In the genomic region with DNA sequence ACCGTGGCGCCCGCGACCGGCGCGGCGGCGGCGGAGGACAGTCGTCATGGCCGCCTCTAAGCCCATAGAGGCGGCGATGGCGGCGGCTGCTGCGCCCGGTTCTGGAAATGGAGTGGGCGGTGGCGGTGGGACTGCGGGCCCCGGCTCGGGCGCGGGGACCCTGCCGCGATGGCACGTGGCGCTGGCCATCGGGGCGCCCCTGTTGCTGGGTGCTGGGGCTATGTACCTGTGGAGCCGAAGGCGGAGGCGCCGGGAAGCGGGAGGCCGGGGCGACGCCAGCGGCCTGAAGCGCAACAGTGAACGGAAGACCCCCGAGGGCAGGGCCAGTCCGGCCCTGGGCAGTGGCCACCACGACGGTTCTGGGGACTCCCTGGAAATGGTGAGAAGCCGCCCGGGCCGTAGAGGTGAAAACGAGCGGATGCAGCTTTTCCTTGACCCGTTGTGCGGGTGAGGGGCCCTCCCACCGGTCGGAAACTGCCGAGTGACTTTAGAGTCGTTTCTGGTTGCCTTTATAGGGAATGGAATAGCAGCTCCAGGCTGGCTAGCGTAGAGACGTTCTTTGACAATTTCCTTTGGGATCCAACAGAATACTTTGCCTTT, we compare ENCODE assay signal across 9 mouse cellular contexts. TPM values are rescaled to one million over a fixed set of nuclear protein-coding genes. Genes with fewer than 3 reads are reported as not detected.
DNase-seq lines count a peak whose midpoint lies in the region; ATAC-seq lines count a peak whose summit lies in the region.
"Had no signal": no experiment of that assay in that cellular context is flagged by ENCODE, and none has a peak within 500 bp of the region (broad histone marks: within the 10 kb centered on the region; RNA-seq: fewer than 3 reads in every experiment).

No protein-coding gene starts in this region.

- H3K27ac ChIP-seq in liver, embryonic 13.5 days = peak overlapping the region; percentile 74

- WGBS in liver, embryonic 13.5 days (ENCODE audit: insufficient replicate concordance) = under 1% methylated on average over 58 of the region's 59 CpGs

- H3K4me1 ChIP-seq in liver, embryonic 13.5 days (replicated peaks) = peaks cover 38% of the 10 kb centered on the region

- peaks cover 6% of the 10 kb centered on the region; the same call in 1 of the 2 replicates for H3K27me3 ChIP-seq in liver, embryonic 13.5 days

- H3K4me3 ChIP-seq in liver, embryonic 13.5 days (replicated peaks) = peak overlapping the region; percentile 96

- ATAC-seq in liver, embryonic 13.5 days (ENCODE audit: low read depth) = peak; percentile 24; the same call in 1 of the 2 replicates
- ATAC-seq in megakaryocyte-erythroid progenitor cell, adult 5-6 weeks (replicated peaks; ENCODE audit: low FRiP score, low TSS enrichment, poor library complexity, severe bottlenecking) = no peak

- peak; percentile 23 for DNase-seq in embryo, embryonic 10 days (ENCODE audit: low spot score)
- DNase-seq in embryo, embryonic 9.5 days (ENCODE audit: extremely low spot score) = no peak
- DNase-seq in ovary, postnatal 10 days (ENCODE audit: low spot score) = peak; percentile 4
- DNase-seq in ovary, postnatal 36 days (ENCODE audit: low spot score) = no peak
- peak; percentile 7 for DNase-seq in forelimb bud, embryonic 11.5 days (ENCODE audit: low read depth, low spot score)
- DNase-seq in liver, embryonic 13.5 days = peak; percentile 14
- no peak for DNase-seq in right cerebral cortex, postnatal 14 days

- H3K4me2 ChIP-seq in liver, embryonic 13.5 days = peak overlapping the region; percentile 81

- no peaks in the 10 kb centered on the region for H3K36me3 ChIP-seq in liver, embryonic 13.5 days

- H3K9ac ChIP-seq in liver, embryonic 13.5 days = peak overlapping the region; percentile 97

- no peaks in the 10 kb centered on the region for H3K9me3 ChIP-seq in liver, embryonic 13.5 days (replicated peaks)

RNA-seq across cellular contexts. Expression of a gene that starts 0.4 kb away (rescaled TPM):
- 30.7 and 34.3 TPM in 2 replicates for polyA plus RNA-seq in liver, embryonic 13.5 days (2015; fragmentation: Nextera tagmentation; extraction: Ambion mirVana)
- total RNA-seq in megakaryocyte-erythroid progenitor cell, adult 5-6 weeks (2014; fragmentation: Nextera tagmentation) = 68.5 and 81.7 TPM in 2 replicates
- total RNA-seq in megakaryocyte-erythroid progenitor cell, adult 5-6 weeks (2017) = 75.8 and 84.1 TPM in 2 replicates

RNA-seq across cellular contexts. Expression of a gene that starts 45.2 kb away (rescaled TPM):
- 39.5 and 42.0 TPM in 2 replicates for polyA plus RNA-seq in liver, embryonic 13.5 days (2015; fragmentation: Nextera tagmentation; extraction: Ambion mirVana)
- total RNA-seq in megakaryocyte-erythroid progenitor cell, adult 5-6 weeks (2014; fragmentation: Nextera tagmentation) = 35.5 and 43.3 TPM in 2 replicates
- total RNA-seq in megakaryocyte-erythroid progenitor cell, adult 5-6 weeks (2017) = 37.1 and 44.1 TPM in 2 replicates

RNA-seq across cellular contexts. Expression of a gene that starts 50.7 kb away (rescaled TPM):
- polyA plus RNA-seq in liver, embryonic 13.5 days (2015; fragmentation: Nextera tagmentation; extraction: Ambion mirVana) = 0.20 TPM in 1 of 2 replicates, not detected in the other
- total RNA-seq in megakaryocyte-erythroid progenitor cell, adult 5-6 weeks (2014; fragmentation: Nextera tagmentation) = not detected in 2 replicates
- total RNA-seq in megakaryocyte-erythroid progenitor cell, adult 5-6 weeks (2017) = not detected in 2 replicates
- total RNA-seq: layer of hippocampus, postnatal 25 days had no signal

Comparison
In these comparisons a context has a peak if more than half of its experiments do, and no peak if none do; other contexts are left out.
1. DNase-seq: peak in embryo, embryonic 10 days (single experiment), ovary, postnatal 10 days (single experiment), forelimb bud, embryonic 11.5 days (single experiment) and liver, embryonic 13.5 days (single experiment); none in embryo, embryonic 9.5 days (single experiment), ovary, postnatal 36 days (single experiment) and right cerebral cortex, postnatal 14 days (single experiment).